Mouse (Mus musculus) kidney, postnatal 14 days (tissue): ENCODE measurements around the gene Atp6v1g1.

Experiments used
- DNase-seq: peaks from one replicate; pipeline ENCODE4 v3.0.0; 2022; ENCODE audit warnings: mixed read lengths

Gene Atp6v1g1

DNA sequence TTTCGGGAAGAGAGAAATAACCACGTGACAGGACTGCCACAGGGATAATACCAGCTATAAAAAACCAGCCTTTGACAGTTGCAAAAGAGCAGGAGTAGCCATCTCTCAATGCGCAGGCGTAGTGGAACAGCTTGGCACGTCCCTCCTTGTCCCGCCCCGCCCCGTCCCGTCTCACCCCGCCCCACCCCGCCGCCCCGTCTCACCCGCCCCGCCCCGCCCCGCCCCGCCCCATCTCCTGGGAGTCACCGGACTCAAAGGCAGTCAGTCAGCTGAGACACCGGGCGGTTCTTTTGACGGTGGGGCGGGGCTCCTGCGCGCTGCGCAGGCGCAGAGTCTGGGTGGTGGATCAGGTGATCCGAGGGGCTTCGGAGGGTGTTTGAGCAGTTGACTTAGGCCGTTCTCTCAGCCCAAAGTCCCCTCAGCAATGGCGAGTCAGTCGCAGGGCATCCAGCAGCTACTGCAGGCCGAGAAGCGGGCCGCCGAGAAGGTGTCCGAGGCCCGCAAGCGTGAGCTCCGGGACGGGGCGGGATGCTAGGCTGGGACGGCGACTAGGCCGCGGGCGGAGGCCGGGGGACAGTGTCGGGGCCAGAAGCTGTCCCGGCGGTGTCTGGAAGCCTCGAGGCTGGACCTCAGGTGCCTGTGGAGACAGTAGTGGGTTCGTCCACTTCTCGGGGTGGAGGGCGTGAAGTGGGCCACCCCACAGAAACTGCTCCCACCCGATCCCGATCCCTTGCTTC lies at the start of gene Atp6v1g1:
Gene Atp6v1g1 (plus strand): TSS at position 279 of the 737 bp plus-strand sequence.
- peak; percentile 98 for DNase-seq

DNA sequence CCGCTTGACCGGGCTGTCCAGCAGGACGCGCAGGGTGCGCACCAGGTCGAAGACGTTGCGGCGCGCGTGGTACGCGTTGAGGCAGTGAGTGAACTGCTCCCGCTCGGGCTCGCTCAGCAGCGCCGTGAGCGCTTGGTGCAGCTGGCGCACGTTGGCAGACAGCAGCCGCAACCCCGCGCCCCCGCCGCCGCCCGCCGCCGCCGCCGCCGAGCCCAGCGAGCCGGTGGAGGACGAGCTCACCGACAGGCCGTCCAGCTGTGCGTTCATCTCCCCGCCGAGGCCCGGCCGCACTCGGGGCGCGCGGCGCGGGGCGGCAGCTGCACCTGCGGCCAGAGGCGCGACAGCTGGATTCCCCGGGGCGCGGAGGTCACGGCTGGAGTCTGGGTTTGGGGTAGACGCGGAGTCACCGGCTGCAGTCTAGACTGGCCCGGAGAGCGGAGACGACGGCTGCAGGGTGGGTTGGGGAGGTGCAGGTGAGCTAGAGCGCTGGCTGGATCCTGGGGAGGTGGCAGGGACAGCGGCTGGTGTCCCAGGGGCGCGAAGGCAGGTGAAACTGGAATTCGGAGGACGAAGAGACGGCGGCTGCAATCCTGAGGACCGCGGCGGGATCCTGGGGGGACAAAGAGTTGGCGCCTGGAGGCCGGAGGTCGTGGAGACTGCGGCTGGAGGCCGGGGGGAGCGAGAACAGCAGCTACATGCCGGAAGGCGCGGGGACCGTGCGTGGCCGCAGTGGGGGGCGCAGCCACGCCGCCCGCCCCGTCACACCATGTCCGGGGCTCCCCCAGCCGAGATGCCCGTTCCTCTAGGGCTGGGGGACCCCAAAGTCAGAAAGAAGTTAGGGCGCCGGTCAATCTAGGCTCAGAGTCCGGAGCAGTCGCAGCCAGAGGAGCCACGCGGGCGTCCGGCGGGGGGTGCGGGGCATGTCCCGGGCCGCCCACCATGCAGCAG lies 49.3 kb upstream of the Atp6v1g1 start:
- peak; percentile 66 for DNase-seq

GRCm38 (mm10) chr4:63495915-63496278 lies 48.7 kb upstream of the Atp6v1g1 start, which contains the start of gene Whrn:
Gene Whrn, minus strand, starts transcription at chr4:63495991.
- peak; percentile 87 for DNase-seq

- no peak for DNase-seq
These were observed 48.3 kb upstream of the Atp6v1g1 start for GRCm38 (mm10) chr4:63496312-63496711.

GRCm38 (mm10) chr4:63498346-63498745 lies 46.2 kb upstream of the Atp6v1g1 start:
- no peak for DNase-seq

DNA sequence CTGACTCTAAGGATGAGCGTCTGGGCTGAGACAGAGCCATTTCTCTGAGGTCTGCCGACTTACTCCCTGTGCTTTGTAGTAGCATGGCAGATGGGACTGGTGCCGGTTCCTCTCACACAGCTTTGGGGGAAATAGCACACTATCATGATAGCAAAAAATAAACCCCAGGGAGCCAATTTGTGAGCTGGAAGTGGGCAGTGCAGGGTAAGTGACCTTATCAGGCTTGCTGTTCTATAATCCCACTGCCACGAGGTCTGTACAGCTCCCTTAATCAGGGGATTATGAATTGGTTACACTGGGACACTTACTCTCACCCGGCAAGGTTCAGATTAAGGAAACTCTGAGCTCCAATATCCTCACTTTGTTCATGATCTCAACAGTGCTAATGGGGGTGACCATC lies 43.5 kb upstream of the Atp6v1g1 start:
- DNase-seq: no peak

DNA sequence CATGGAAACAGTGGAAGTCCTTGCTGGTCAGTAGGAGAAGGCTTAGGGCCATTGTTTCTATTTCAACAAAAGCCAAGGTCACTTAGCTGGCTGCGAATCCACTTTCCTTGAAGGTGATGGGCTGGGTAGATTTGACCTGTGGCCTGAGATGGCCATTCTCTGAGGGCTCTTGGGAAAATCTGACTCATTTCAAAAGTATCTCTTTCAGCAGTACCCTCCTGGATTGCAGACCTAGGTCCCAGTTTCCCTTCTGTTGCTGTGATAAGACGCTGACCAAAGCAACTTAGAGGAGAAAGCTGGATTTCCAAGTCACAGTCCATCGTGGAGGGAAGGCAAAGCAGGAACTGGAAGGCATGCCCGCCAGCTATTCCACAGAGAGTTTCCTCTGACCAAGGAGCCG lies 40.6 kb upstream of the Atp6v1g1 start:
- no peak for DNase-seq

DNA sequence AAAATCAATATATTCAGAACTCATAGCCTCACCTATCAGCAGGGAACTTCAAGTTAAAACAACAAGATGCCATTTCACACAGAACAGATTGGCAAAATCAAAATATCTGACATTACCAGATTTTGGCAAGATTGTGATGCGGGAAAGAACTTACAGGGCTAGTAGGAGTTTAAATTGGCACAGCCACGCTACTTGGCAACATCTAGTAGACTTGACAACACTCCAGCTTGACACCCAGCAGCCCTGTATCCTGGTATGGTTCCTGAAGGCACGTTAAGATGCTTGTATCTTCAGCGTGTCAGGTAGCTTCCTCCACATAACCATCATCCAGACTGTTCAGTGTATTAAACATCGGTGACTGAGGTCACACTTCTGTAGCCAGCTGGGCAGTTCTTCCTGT lies 37.1 kb upstream of the Atp6v1g1 start:
- DNase-seq: no peak

GRCm38 (mm10) chr4:63508232-63508631 lies 36.3 kb upstream of the Atp6v1g1 start:
- DNase-seq: peak; percentile 83

DNA sequence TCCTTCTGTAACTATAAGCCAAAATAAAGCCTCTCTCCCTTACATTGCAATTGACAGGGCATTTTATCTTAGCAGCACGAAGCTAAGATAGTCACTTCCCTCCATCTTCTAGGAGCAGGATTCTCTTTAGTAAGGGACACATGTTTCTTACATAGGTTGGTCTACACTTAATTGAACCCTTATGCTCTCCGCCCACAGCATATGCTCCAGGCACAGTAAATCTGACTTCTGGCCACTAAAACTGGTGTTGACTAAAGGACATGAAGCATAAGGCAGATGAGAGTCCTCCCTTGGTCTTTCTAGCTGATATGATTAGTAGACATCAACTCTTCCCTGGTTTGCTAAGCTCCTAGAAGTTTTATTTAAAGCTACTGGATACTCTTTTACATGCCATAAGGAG lies 31.7 kb upstream of the Atp6v1g1 start:
- no peak for DNase-seq

DNA sequence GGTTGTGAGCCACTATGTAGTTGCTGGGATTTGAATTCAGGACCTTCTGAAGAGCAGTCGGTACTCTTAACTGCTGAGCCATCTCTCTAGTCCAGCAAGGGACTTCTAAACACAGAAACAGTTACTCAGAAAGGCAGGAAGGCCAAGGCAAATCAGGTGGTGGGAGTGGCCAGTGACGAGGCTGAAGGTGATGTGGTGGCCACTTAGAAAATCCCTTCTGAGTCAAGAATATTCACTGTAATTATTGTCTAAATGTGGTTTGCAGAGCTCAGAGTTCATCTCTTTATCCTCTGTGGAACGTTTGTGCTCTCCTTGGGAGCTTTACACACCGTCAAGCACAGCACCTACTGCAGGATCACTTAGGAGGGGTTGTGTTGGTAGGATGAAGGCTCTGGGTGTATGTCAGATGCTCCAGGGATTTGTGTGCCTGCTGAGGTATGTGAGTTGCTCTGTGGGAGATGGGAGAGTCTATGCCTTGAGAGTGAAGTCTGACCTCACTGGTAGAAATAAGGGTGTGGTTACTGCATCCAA lies 30.1 kb upstream of the Atp6v1g1 start:
- DNase-seq: peak; percentile 21

- DNase-seq: no peak
These were observed 29.6 kb upstream of the Atp6v1g1 start for GRCm38 (mm10) chr4:63515021-63515420.

DNA sequence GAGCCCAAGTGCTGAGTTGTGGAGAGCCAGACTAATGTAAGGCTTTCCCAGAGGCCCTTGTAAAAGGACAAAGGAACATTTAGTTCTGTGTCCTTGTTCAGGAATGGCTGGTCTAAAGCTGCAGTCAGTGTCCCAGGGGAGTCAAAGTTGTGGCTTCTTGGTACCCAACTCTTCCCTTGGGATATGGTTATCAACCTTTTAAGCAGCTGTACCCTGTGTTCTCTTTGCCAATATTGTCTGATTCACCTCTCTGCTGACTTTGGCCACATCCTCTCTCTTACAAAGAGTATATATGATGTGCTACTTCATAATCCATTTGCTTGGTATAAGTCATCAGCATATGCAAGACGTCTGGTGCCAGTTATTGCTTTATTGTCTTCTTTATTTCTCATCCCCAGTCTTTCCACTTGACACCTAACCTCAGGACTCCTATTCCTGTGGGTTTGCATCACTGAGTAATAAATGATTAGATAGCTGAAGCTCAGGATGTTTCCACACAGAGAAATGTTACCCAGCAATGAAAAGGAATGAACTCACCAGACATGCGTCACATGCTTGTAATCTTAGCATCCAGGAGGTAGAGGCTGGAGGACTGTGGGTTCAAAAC lies 22.7 kb upstream of the Atp6v1g1 start:
- DNase-seq: no peak

DNA sequence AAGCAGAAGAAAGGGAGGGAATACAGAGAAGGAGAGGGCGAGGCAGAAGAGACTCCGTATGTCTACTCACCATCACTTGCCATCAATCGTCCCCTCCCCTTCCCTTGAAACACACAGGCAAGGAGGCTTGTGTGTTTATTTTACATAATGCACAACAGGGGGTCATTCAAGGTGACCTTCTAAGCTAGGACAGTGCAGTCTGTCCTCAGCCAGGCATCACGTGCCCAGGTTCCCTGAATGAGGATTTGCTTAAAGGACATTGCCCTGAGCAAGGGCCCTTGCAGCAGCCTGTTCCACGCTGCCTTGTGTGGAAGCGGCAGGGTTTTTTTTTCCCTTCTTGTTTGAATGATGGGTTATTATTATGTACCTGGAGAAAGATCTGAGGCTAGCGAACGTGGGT lies 19.1 kb upstream of the Atp6v1g1 start:
- peak; percentile 15 for DNase-seq

- no peak for DNase-seq
These were observed 15.6 kb upstream of the Atp6v1g1 start for GRCm38 (mm10) chr4:63528946-63529345.

DNA sequence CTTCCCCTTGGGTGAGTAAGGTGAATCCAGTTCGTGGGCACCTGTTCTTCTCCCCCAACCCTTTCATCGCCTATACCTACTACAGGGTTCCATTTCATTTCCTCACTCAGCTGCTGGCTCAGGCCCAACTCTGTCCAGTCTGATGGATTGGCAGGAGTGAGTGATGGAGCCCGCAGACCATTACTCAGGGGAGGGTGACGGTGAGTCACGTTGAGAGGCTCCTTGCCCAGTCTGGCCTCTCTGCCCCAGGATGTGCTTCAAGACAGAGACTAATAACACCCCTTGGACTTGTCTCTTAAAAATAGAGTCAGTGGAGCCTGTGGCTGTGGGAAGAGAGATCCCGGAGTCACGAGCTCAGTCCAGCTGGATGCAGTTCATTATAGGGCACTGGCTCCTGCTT lies 14.2 kb upstream of the Atp6v1g1 start:
- no peak for DNase-seq

- DNase-seq: no peak
These were observed 7.0 kb upstream of the Atp6v1g1 start for GRCm38 (mm10) chr4:63537602-63538001.

GRCm38 (mm10) chr4:63542209-63542608 lies 2.4 kb upstream of the Atp6v1g1 start:
- DNase-seq: no peak

DNA sequence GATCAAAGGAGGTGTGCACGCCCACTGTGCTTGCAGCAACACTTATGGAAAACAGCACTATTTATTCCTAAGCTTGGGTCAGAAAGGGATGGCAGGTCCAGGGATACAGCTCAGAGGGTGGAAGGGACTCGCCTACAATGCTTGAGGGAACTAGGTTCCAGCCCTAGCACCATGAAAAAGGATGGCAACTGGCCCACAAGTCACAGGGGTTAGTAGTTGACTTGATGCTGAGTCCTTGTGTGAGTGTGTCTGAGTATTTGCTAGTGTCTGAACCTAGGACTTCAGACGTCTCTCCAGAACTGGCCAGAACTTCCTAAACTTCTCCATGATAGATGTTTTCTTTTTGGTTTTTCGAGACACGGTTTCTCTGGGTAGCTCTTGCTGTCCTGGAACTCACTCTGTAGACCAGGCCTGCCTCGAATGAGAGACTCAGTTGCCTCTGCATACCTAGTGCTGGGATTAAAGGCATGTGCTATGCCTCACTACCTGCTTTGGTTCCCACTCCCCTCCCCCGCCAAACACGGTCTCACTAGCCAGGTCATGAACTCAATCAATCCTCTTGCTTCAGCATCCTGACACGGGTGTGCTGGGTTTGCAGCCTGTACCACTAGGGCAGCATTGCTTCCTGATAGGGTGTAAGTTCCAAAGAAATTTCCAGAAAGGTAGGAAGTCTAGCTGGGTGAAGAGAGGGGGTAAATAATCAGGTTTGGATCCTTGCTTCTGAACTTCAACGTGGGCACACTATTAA lies 652 bp upstream of the Atp6v1g1 start:
- peak; percentile 39 for DNase-seq

- DNase-seq: no peak
These were observed 823 bp downstream of the Atp6v1g1 start for GRCm38 (mm10) chr4:63545231-63545958.

DNA sequence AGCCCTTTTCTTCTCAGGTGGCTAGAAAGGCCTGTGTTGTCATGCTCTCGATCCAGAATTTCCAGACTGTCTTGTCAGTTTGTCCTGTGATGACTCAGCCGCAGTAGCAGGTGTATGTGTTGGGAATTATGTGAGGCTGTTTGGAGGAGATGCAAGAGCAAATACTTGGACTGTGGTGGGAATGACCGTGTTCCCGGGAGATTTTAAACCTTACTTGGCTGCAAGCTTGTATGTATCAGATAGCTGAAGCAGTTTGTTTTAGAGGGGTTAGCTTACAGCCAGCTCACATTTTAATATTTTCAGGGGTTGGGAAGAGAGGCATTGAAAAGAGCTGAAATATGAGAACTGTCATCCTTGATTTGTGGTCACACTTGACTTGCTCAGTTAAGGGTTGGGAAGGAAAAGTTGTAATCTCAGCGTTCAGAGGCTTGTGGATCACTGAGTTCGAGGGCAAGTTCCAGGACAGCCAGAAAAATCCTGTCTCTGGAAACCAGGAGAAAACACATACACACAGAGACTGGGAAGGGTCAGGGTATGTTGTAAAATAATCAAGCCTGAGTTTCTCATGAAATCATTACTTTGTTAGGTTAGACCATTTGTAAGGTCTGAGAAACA lies 2.0 kb downstream of the Atp6v1g1 start:
- DNase-seq: peak; percentile 51
